Mouse (Mus musculus) gastrocnemius, postnatal 36 days (tissue): Measurements from ENCODE around the gene Hoxd3. TPM values are rescaled to one million over a fixed set of nuclear protein-coding genes. Genes with fewer than 3 reads are reported as not detected.

Experiments
- DNase-seq, 2 experiments: peaks; one replicate each; pipeline ENCODE4 v3.0.0; 2022
- intact Hi-C: fragments of 180-260 bp; cut with DNase I; formaldehyde crosslinking; loops from one replicate; pipeline ENCODE4 v1.15.1; 2025
- total RNA-seq, 2 experiments: library from RNA; stranded (reverse); gene quantifications; 2 replicates each; pipeline ENCODE4 v1.2.3; 2021

The Hoxd3 gene
- total RNA-seq, 2 experiments from 2014 or later, result 0.32 TPM; not detected in 1

DNA sequence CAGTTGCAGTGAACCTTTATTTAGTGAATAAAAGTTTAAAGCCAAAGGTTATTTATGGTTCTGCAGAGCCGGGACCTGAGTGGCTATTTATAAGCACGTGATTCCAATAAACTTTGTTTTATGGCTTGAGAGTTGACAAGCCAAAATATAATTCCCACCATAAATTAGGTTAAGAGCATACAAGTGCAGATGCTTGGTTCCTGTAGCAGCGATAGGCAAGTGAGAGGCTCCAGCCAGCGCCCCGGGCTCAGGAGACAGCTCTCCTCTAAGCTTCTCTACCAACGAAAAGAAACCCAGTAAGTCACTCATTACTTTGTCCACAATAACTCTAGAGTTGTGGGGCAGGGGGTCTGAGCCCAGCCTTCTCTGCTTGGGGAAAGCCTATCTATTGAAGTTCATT, 10.2 kb downstream of the Hoxd3 start:
- intact Hi-C loops, result no loop called here

DNA sequence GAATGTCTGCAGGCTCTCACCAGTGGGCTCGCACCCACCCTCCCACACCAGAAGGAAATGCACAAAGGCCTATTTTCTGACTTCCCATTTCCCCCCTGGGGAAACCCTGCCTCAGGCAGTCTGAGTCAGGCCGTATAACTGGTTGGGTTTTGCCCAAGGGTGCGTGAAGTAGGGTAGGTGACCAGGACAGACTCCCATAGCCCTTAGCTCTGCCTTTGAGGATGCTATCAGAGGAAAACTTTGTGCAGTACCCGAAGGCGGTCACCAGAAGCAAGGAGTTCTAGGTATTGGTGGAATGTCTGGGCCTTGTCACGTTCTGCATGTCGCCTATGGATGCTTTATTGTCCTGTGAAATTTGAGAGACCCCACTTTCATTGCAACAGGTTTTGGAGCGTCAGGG, 11.2 kb downstream of the Hoxd3 start:
- no peak for DNase-seq
- intact Hi-C loops, result no loop called here

More for the DNA sequence above, 10.2 kb downstream of the Hoxd3 start:
- no peak for DNase-seq

DNA sequence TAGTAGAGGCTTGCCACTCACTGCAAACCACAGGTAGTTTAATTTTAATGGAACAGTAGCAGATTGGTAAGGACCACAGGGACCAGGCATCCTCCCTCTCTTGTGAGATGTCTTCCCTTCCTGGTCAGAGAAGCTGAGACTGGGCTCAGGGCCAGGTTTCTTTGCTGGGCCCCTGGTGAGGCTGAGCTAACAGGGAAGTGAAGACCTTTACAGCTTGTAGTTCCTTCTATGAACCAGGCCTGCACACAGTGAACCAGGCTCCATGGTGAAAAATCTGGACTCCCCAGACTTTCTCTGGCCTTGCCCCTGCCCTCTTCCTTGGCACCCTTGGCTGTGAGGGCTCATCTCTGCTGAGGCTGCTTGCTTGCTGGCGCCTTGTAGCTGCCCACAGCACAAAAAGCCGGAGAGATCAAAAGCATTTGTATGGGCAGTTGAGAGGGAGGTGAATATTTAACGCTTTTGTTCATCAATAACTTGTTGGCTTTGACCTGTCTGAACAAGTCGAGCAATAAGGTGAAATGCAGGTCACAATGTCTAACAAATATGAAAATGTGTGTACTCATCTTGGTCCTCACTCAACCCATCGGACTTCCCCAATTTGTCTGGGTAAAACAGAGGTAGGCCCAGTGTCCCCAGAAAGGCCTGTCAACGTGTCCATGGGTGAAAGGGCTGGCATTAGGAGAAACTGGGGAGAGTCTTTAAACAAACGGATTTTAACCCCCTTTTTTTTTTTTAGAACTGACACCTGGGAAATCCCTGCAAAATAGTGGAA, 12.7 kb downstream of the Hoxd3 start:
- intact Hi-C loops, result no loop called here

DNA sequence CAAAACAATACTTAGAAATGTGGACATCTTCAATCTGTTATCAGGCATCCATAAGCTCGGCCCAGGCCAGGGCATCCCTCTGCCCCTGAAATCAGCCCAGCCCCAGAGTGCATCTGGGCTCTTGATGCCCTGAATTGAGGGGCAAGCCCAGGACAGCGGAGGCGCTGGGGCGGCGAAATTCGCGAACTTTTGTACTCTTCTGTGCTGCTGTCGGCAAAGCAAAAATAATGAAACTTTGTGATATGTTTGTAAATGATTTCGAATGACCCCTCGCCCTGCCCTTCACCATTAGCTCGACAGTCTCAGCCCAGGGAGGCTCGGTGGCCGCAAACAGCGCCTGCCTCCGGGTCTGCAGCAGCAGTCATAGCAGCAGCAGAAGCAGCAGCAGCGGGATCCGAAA, 13.4 kb downstream of the Hoxd3 start:
- DNase-seq, result no peak
- intact Hi-C loops, result no loop called here

More for the DNA sequence above, 12.7 kb downstream of the Hoxd3 start:
- no peak for DNase-seq

DNA sequence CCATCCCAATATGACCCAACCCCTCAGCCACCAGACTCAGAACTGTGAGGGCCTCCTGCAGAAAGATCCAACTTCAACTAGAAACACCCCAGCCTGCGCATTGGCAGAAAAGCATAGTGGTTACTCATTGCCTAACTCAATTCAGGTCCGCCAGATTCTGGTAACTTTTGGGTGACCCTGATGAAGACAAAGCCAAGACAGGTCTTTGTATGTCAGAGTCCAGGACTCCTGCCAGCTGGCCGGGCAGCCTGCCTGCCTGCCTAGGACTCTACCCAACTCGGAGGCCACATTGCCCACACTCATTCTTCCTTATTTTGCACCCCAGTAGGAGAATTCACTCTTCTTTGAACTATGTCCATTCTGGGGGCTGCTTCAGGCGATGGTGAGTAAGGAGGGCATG, 14.8 kb downstream of the Hoxd3 start, which contains the start of gene Gm28230:
TSS of gene Gm28230 (plus strand) at position 178 of the 400 bp plus-strand sequence.
- DNase-seq, result no peak
- intact Hi-C loops, result no loop called here

DNA sequence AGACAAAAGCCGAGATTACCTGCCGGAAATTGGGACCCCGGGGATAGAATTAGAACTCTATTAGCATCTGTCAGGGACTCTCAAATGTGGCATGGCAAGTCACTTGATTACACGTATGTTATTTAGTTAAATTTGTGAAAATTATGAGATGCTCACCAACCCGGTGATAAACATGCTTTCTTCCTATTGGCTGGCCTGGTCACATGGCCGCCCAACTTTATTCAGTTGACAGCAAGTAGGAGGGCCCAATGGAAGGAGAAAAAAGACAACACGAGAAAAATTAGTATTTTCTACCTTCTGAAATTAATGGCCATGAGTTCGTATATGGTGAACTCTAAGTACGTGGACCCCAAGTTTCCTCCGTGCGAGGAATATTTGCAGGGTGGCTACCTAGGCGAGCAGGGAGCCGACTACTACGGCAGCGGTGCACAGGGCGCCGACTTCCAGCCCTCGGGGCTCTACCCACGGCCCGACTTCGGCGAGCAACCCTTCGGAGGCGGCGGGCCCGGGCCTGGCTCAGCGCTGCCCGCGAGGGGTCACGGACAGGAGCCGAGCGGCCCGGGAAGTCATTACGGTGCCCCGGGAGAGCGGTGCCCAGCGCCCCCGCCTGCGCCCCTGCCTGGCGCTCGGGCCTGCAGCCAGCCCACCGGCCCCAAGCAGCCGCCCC, 15.4 kb downstream of the Hoxd3 start:
- intact Hi-C loops, result no loop called here
- no peak for DNase-seq

DNA sequence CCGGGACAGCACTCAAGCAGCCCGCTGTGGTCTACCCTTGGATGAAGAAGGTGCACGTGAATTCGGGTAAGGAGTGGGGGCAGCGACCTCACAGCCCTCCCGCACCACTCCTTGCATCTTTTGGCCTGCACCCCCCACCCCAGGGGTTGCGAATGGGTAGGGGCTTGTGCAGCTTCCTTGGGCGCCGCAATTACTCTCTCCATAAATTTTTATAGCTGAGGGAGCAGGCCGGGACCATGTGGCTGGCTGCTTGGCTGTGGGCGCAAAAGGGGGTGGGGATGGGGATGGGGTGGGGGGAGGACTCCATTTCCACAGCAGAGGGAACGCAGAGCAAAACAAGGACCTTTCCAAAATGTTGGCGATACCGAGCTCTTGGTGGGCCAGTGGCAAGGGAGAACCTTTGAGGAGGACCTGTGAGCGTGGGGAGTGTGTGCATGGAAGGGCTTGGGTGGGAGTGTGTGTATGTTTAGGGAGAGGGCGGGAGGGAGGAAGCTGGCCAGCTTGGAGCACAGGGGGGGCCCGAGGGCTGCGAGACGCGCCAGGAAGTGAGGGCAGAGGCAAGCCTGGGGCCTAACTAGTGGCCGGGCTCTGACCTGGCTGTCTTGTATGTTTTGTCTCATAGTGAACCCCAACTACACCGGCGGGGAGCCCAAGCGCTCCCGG, 16.0 kb downstream of the Hoxd3 start:
- DNase-seq, result no peak
- intact Hi-C loops, result no loop called here

DNA sequence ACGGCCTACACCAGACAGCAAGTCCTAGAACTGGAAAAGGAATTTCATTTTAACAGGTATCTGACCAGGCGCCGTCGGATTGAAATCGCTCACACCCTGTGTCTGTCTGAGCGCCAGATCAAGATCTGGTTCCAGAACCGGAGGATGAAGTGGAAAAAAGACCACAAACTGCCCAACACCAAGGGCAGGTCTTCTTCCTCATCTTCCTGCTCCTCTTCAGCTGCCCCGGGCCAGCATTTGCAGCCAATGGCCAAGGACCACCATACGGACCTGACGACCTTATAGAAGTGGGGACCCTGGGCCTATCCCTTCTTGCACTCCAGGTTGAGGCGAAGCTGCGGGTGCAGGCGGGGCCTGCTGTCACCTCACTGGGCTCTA, 16.6 kb downstream of the Hoxd3 start:
- intact Hi-C loops, result no loop called here
- DNase-seq, result no peak

DNA sequence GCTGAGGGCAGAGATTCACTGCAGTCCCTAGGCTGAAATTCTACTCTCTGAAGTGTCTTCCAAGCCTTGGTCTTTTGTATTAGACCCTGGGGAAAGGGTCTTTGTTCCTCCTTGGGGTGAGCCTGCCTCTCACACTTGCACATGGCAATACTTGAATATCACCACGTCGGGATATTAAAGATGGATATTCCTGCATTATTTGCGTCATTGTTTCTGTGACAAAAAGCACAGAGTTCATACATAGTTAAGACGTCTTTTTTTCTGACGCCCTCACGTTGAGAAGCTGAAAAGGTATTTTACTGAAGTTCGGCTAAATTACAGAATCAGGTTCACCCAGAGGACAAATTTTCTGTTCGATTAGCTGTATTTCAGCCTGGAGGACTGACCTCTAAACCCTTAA, 18.6 kb downstream of the Hoxd3 start:
- no peak for DNase-seq
- intact Hi-C loops, result no loop called here

DNA sequence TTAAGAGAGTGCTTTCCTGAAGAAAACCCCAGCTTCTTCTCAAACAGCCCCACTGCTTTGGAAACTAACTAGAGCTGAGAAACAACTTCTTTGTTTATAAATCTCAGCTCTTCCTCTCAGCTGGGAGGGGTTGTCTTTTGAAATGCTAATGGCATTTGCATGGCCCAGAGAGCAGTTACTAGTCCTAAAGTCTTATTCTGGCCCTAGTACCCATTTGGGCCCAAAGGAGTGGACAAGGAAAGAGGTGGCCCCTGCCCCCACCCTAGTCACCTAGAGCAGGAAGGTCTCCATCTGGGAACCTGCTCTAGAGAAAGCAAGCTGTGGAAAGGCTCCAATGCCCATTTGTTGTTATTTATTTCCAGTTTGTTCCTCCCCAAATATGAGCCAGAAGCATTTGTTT, 19.3 kb downstream of the Hoxd3 start:
- intact Hi-C loops, result no loop called here
- no peak for DNase-seq

DNA sequence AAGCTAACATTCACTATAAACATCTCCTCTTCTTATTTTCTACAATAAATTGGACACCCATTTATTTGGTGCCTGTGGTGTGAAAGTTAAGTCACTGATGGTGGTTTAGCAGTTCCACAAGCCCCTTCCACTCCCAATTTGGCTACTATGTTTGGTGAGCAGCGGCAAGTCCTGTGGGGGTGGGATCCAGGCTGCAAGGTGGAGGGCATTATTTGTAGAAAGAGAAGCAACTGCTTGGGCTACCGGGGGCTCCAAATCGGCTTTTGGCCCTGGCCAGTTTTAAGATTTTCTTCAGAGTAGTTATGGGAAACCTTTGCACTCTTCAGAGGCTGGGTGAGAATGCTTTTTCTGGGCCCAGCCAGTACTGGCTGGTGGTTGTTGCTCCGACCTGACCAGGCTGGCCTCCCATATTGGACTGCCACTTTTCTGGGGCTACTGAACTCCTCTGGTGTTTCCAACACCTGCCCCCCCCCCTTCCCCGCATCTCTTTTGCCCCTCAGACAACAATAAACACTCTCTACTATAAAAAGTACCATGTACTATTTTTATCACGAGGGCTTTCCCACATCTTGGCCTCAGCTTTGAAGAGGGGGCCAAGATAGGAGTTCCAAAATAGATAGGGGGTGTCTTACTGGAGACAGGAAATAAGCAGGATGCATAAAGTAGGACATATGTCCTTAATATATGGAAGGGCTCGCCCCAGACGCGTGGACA, 20.2 kb downstream of the Hoxd3 start:
- intact Hi-C loops, result no loop called here
- DNase-seq, result no peak

DNA sequence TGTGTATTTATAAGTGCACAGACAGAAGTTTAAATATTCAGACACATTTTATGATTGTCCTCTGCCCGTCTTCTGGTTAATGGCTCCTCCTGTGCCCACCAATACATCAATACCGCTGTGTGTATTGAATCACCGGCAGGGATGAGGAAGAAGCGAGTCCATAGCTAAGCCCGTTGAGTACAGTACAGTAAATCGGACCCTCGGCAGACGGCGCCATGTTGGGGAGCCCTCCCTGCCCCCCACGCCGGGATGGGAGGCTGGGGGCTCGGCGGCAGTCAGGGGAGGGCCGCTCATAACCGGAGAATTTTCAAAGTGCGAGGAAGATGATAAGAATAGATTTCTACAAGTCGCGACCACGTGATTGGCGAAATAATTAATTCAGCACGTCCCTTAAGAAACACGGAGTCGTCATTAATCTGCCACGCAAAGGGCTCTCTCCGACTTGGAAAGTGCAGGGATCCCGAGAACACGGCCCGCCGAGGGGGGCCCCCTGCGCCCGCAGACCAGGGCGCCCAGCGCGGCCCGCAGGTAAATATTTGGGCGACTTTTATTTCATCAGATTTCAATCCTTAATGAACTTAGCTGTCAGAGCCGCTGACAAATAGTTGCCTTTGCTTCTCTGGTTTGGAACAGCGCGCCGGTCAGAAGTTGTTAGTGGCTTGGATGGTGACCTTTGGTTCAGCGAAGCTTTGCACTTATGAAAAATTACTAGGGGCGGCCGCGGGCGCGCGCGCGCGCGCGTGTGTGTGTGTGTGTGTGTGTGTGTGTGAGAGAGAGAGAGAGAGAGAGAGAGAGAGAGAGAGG, 21.0 kb downstream of the Hoxd3 start:
- no peak for DNase-seq
- intact Hi-C loops, result no loop called here

DNA sequence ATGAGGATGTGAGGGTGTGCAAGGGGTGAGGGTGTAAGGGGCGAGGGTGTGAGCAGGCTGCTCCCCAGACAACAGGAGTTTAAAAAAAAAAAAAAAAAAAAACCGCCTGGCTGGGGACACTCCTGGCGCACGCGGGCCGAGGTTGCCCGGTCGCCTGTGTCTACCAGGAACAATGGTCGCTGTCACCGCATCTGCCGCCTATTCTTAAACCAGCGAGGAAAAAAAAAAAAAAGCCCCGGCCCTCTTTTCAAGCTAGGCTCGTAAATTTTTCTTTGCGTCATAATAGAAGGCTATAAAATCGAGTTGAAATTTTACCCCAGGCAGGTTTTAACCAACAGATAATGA, 21.6 kb downstream of the Hoxd3 start:
- intact Hi-C loops, result no loop called here
- DNase-seq, result no peak

DNA sequence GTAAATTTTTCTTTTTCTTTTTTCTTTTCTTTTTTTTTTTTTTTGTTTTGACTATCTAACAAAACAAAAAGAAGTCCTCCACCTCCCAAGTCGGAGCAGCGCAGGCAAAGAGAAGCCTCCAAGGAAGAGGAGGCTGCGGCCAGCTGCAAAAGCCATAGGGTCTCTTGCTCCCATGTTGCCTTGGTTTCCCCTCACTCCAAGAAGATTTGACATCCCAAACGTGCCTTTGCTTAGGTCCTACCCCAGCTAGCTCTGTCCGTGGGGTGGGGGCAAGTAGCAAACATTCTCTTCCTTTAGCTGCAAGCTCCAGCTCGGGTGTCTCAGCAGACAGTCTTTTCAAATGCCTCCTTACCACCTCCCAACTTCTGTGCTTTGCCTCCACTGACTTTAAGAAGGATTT, 22.0 kb downstream of the Hoxd3 start:
- no peak for DNase-seq
- intact Hi-C loops, result no loop called here

DNA sequence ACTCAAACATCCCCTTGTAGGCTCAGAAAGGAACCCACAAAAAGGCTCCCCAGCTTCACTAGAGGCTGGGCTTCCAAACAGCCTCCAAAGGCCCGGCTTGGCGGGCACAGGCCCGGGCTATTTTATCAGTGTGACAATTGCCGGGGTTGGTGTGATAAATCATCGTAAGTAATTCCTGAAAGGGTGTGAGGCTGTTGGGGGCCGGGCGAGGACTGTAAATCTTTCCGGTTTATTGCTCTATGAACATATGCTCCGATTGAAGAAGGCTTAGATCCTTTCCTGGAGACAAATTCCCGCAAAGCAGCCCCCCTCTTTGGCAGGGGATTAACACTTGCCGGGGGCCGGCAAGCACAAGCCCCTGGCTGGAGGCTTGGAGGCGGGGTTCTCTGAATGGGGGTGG, 22.7 kb downstream of the Hoxd3 start:
- intact Hi-C loops, result no loop called here
- DNase-seq, result no peak

DNA sequence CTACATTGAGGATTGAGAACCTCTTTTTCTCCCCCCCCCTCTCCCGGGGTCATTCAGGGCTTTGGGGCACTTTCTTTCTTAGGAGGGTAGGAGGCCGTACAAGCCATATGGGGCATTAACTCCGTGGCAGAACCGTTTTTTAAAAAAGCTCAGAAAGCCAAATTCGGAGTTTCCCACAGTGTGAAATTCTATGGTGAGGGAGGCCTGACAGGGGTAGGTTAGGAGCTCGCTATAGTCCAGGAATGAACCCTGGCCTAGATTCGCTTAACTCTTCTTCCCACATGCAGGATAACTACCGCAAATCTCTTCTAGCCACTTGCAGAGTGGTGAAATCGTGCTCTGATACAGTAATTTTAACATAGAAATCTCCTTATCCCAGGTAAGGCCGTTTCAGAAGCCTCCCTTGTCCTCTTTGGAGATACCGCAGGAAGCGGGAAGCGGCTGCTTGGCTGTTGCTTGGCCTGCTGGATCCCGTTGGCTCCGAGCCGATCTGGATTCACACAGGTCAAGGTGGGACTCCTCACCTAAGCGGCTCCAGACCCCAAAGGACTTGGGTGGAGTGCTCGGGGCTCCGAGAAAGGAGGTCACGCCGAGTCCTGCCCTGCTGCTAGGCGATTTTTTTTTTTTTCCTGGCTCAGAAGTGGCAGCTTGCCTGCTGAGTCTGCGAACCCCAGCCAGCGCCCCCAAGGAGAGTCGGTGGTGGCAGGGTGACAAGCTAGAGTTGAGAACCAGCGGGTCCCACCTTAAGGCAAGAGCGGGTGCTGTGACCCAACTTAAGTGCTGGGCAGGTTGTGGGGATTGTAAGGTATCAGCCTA, 23.5 kb downstream of the Hoxd3 start:
- intact Hi-C loops, result no loop called here
- no peak for DNase-seq

DNA sequence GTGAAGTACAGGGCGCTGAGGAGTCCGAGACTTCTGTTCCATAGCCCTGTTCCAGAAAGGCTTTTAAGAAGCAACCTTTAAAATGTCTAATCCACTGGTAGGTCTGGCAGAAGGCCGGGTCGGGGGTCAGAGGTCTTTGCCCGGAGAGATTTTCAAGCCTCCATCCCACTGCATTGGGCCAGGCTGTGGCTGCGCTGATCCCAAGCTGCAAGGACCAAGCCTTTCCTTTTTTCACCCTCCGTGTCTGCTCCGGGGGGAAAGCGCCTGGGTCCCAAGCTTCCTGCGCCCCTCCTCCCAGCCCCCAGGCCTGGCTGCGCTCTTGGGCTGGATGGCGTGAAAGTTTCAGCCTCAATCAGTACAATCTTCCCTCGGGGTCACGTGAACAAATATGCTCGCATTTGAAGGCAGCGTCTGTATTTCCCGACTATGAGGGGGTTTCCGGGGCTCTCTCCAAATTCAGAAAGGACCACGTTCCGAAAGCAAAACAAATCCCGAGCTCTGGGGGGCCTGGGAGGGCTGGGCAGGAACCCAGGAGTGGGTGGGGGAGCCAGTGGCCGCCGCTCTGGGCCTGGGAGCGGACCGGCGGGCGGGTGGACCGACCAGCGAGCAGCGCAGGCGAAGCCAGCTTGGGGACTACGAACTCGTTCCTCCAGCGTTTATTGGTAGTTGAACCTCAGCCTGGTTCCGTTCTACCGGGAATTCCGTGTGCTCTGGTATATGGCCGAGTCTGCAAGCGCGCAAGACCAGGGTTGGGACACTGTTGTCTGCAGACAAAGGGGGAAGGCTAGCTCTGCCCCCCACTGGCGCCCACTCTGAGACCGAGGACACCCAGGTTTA, 24.3 kb downstream of the Hoxd3 start:
- no peak for DNase-seq
- intact Hi-C loops, result no loop called here

DNA sequence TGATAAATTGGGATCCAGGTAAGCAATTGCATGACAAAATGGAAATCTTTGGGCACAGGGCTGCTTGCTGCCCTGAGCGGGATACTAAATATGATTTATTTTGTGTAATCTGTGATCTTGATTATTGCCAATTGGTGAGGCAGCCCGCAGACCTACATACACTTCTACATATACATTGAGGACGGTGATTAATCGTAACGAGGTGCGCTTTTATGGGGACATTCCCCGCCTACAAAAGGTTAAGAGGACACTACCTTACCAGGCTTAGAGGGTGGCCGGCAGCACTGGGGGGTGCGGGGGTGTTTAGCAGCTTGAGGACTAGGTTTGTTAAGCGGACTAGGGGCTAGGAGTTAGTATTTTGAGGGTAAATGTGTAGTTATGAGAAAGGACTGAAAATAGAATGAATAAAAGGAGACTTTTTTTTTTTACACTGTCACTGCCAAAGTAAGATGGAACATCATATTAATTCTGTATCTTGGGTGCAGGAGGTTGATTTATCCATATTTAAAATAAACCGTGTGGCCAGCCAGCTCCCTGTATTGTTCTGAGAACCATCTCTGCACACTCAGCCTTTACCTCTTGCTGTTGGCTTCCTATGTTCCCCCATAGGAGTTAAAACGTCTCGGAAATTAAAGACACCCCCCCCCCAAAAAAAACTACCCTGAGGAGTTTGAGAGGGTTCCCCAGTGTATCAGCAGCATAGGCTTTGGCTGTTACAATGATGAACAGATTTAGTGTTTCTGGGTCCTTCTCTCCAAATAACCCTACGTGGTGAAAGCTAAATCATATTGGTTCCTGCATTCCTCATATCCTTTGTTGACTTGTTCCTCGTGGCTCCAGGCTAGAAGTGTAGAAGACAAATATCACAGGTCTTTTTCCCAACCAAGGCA, 25.2 kb downstream of the Hoxd3 start:
- intact Hi-C loops, result no loop called here
- no peak for DNase-seq
